Mouse (Mus musculus): Measurements from ENCODE around the gene Hist2h2be.

- TF ChIP-seq EP300 (IDR thresholded peaks at IDR 0.05; ENCODE audit: low read depth) (peak; percentile 57), CTCF (IDR thresholded peaks at IDR 0.05; ENCODE audit: low read depth) (no peak)
Observed at GRCm38 (mm10) chr3:96220765-96221639, at the start of gene Hist2h2be, which contains the start of gene Hist2h2ac.
